Mouse (Mus musculus): ENCODE data around the gene C2cd4a.

DNA sequence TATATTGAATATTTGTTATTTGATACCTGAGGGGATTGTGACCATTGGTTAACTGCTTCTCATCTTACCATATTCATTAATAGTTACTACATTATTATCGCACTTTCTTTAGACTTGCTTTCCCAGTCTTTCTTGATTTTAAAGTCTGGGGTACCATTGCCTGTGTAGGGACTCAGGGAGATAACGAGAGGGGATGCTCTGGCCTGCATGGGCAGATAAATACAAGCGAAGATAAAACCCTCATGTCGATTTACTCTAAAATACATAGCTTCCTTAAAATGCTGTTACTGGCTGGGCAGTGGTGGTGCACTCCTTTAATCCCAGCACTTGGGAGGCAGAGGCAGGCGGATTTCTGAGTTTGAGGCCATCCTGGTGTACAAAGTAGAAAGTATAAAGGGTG lies 31.2 kb upstream of the C2cd4a start:
- no peak for TF ChIP-seq CTCF (IDR thresholded peaks at IDR 0.05; ENCODE audit: extremely low read depth, insufficient read depth, insufficient read length, insufficient replicate concordance)
- TF ChIP-seq POLR2A (IDR thresholded peaks at IDR 0.05; ENCODE audit: low read depth, low read length): no peak
